Mouse (Mus musculus) layer of hippocampus, postnatal 10 days (tissue): ENCODE data around the gene Fam207a. TPM values are rescaled to one million over a fixed set of nuclear protein-coding genes. Genes with fewer than 3 reads are reported as not detected.

Experiments used
- DNase-seq, 2 experiments: peaks; one replicate each; pipeline ENCODE4 v3.0.0; 2021; ENCODE audit warnings: low spot score in 2 of 2
- total RNA-seq, 2 experiments: library from RNA; stranded (reverse); gene quantifications; 2 replicates each; pipeline ENCODE4 v1.2.3; 2021

The Fam207a gene
- total RNA-seq, 2 experiments from 2014 or later = 36.5 to 39.7 TPM

DNA sequence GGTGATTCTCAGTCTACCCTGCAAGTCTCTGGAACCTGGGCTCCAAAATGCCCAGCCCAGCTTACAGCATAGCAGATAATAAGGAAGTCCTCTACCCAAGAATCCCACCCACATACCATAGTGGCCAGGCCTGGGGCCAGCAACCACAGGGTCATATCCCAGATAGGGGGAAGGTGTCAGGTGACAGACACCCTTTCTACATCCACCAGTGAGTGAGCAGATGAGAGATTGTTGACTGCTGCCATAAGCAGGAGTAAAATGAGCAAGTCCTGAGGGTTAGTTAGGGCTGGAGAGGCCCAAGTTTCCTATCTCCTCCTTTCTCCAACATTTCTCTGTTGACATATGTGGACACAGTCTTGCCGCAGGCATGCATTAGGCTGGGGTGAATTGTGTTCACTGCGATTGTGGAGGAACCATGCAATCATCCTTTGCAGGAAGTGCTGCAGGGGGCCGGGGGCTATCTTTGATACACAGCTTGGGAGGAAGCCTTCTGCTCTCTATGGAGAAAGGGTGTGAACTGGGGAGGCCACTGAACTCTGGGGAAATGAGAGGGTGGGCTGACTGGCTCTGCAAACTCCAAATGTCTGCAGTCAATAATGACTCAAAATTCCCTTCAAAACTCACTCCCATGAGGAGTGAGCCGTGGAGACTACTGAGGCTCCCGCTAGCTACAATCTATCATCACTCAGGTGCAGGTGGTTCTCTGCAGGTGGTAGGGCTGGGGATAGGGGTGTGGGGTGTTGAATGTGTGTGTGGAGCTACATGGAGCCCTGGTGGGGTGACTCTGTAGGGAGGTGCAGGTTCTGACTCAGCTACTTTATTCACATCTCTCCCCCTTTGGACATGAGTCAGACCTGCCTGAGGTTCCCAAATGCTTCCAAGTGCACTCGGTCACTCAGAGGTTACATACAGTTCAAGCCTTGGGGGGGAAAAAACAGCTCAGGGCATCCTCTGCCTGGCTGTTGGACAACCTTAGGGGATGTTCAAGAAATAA is 15.7 kb upstream of the Fam207a start:
- no peak for DNase-seq

DNA sequence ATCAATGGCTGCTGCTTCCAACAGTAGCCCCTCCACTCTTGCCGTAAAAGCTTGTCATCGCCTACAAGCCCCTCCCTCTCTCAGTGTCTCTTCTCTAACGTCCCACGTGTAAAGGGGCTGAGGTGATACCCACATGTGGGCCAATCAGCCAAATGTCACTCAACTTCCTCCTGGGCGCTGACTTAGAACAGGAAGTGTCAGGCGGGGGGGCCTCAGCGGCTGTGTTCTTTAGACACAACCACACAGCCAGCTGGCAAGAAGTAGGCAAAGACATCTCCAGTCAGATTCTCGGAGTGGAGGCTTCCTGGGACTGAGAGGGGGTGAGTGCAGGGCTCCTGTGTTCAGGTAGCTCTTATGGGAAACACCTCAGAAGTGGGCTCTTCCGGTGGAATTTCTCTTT is 14.6 kb upstream of the Fam207a start, which contains the start of gene Itgb2:
TSS of gene Itgb2 (plus strand) at position 113 of the 400 bp plus-strand sequence.
- no peak for DNase-seq

DNA sequence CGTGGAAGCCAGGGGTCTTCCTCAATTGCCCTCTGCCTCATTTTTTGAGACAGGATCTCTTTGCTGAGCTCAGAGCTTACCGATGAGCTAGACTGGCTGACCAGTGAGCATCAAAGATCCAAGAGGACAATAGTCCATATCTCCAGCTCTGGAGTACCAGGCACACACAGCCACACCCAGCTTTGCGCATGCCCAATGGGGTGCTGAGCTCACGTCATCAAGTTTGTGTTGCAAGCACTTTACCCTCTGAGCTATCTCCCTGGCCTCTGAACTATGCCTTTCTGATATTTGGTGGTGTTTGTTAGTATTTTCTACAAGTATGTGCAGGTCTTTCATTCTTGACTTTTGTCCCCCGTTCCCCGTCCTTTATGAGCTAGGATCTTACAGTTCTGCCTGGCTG is 13.0 kb upstream of the Fam207a start:
- DNase-seq = no peak

DNA sequence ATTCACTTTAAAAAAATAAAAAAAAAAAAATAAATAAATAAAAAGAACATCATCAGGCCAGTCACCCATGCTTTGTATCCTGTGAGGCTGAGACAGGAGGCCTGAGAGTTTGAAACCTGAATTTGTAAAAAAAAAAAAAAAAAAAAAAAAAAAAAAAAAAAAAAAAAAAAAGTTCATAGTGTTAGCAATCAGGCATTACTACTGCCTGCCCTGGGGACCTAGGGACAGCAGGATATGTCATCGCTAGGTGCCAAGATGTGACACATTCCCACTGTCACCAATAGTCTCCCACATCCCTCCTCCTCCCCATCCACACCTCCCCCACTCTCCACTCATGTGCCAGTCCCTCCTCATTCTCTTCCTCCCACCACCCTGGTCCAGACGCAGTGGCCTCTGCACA is 10.9 kb upstream of the Fam207a start:
- DNase-seq = no peak

DNA sequence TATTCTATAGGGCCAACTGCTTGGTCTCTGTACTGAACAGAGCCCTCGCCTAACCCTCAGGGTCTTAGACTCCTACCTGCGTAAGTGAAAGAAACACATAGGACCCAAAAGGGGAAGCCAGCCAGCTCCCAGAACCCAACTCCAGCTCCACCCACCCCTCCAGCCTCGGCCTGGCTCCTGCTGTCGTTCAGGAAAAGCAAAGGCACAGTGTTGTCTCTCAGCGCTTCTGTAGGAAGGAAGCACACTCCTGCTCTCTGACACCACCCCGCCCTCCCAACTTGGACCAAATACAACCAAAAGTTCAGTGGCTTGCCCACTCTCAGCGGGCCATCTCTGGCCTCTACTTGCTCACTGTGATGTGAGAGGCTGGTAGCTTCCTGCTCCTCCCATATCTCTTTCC is 7.7 kb upstream of the Fam207a start:
- DNase-seq = no peak

DNA sequence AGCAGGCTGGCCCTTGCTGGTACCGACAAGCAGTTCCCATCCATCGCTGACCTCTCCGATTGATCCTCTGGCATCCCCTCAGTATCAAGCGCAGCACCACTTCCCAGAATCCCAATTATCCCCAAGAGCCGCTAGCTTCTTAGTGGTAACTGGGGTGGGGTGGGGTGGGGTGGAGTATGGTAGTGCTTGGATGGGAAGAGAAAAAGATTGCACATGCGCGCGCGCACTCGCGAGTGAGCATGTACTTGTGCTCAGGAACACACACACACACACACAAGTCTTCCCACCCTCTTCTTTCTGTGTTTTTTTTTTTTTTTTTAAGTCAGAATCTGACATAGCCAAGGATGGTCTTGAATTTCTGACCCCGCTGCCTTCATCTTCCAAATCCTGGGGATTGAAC is 7.2 kb upstream of the Fam207a start:
- no peak for DNase-seq

DNA sequence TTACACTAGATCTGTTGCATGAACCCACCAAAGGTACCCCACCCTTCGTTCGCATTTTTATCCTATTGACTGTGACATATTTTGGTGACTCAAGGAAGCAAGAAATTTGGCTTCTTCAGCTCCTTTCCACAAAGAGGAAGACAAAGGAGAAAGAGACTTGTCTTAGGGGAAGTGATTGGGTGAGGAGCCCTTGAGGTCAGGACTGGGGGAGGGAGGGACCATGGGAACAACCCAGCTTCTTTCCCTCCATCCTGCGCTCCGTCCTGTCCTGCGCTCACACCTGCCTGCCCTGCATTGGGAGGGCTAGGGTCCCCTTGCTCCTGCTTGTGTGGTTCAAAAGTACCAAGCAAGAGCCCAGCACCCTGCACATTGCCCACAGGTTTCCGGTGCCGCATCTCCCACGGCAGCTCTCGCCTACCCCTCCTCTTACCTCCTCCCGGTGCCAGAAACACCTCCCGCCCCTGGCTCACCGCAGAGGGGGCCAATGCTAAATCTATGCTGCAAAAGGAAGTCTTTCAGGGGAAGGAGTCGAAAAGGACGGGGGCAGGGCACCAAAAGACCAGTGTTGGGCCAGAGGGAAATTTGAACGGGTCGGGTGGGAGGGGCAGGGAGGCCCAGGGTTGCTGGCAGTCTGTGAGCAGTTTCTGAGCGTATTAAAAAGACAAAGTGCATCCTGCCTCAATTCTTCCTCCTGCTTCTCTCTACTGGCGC is 6.6 kb upstream of the Fam207a start:
- DNase-seq = no peak

DNA sequence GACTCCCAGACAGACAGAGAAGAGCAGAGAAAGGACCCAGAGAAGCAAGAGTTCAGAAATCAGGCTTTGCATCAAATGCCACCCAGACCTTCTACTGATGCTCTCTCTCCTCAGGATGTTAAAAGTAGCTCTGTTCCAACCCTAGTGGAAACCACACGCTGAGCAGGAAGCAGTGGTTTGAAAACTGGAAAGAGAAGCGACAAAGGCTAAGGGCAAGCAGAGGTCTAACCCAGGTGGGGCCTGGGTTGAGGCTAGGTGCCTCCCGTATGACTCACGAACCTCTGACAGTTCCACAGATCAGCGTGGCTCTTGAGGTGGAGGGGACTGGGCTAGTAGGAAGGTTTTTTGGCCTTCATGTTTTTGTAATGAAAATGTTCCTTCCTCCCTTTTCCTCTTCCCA is 4.9 kb upstream of the Fam207a start:
- DNase-seq = no peak

DNA sequence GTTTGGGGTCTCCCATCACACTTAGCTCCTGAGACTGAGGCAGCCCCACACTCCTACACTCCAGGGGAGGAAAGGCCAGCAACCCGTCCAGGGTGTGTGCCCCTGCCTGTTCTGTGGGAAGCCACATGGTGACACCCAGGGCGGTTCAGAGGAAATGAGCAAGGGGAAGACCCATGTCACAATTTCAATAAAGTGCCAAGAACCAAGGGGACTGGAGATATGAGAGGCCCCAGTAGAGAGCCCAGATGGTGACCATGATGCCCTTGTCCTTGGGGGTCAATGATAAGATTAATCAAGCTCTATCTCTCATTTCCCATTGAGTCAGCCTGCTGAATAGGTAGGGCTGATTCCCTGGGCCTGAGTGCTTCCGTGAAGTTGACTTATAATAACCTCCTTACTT is 3.6 kb upstream of the Fam207a start:
- no peak for DNase-seq

DNA sequence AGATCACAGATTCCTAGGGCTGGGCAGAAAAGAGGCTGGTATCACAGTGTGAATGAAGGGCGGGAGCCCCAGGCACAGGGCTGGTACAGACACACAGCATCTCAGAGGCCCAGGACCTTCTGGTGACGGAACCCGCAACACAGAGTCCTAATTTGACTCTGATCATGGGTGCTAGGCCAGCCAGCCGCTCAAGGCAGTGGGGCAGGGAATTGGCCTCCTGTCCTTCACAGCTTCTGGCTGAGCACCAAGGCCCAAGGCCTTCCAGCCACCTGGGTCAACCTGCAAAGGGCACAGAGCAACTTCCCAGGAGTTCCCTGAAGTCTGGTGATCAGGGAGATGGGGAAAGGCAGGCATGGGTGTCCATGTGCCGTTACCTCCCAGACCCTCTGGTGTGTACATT is 2.2 kb upstream of the Fam207a start:
- DNase-seq = no peak

DNA sequence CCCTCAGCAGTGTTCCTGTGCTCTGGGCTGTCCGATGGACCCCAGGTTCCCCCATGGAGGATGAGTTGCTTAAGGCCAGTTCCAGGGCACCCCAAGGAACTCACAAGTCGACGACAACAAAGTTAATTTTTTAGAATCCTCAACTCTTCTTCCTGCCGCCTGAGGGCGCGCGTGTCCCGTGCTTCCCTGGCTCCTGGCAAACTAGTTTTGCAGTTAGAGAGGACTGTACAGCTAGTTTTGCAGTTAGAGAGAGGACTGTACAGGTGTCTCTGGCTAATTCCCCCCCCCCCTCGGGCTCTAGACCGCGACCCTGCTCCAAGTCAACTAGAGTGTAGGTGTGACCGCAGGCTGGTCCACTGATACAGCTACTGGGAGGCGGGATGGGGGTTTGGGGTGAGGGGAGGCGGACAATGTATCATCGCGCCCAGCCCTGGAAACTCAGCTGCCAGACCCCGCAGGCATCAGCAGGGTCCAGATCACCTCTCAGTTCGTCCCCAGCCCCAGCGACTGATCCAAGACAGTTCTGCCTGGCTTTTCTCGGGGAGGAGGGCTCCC is 1.6 kb upstream of the Fam207a start:
- peak; percentile 71 to 83 for DNase-seq

DNA sequence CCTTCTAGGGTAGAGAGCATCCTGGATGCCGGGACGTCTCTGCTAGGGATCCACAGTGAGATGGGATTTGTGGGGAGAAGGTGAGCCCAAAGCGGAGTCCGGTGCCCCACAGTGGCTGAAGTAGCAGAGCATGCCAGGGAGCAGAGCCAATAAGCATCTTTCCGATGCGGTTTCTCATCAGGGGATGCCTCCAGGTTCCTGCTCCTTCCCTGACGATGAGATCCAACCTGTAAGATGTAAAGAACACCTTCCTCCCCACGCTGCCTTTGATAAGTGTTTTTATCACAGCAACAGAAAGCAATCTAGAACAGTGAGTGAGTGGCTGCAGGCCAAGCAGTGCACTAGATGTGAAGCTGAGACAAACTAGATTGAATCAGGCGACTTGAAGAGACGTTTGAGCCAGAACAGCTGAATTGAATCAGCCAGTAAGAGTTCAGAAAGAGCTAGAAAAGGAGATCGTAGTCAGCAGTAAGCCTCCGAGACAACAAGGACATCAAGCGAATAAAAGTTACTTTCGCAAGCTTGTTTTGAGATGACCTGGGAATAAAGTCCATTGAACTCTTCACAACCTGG is 880 bp upstream of the Fam207a start:
- no peak for DNase-seq

DNA sequence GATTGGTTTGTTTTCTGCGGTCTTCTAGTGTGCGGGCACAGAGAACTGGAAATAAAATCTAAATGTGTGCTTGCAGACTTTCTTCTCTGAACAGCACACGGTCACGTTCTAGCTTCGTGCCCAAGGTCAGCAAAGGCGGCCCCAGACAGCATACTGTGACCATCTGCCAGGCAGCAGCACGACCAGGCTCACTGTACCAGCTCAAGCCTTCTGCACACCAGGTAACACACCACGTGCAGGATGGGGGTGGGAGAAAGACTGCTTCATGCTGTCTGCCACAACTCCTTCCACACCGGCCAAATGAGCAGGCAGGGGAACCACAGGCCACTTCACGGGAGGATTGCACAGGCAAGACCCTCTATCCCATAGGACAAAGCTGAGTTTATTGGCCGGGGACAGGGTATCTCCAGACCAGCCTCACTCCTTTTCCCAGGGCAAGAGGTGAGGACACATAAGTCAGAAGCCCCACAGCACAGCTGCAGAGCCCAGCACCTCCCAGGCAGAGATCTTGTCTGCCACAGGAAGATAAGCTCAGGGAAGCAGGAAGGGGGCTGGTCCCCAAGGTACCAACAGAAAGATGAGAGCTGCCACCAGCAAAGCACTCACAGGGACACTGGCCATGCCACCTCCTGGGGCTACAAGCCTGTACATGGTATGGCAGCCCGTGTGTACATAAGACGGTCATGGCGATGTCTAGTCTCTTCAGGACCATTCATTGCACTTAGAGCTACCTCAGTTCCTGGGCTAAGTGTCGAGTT is 5.2 kb downstream of the Fam207a start:
- no peak for DNase-seq

DNA sequence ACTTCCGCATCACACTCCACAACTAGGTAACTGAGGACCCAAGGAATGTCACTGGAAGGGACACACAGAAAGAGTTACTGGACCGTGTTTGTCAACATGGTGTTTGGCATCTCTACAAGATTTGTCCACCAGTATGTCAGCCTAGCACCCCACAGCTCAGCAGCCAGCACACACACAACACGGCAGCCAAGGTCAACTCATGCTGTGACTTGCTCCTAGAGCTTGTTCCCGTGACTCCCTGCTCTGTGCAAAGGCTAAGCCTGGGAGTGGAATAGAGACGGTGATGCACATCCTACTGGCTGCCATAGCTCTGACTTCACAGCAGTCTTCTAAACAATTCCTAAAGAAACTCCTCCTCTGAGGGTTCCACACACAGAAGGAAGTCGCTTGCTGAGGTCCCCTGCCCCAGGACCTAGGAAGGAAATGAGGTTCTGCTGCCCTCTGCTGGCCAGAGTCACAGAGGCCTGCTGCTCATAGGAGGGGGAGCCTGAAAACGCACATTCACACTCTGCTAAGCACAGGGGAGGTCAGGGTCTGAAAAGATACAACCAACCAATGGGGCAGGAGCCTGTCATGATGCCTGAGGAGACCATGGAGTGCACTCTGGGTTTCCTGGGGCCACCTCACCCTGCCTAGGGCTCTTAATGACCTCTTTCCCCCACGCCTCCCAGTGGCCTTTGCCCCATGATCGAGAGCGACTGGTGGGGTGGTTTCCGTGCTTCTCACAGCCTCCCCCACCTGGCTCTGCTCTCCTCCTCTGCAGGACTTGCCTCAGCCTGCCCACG is 6.0 kb downstream of the Fam207a start:
- DNase-seq = peak; percentile 92 to 93

DNA sequence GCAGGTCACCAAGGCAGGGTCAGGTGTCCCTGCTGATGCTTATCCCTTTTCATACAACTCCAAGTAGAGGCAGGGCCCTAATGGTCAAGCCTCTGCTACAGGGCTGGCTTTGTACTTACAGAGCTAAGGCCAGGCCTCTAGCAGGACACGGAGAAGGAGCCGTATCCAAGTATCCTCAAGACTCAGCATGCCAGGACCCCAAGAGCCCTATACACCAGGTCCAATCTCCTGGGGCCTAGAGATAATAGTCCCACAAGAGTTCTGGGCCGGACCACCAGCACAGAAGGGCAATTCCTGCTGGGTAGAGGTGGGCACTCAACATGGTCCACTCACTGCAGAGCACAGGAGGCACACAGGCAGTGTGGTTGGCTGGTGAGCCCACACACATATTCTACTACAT is 6.8 kb downstream of the Fam207a start:
- DNase-seq = no peak

DNA sequence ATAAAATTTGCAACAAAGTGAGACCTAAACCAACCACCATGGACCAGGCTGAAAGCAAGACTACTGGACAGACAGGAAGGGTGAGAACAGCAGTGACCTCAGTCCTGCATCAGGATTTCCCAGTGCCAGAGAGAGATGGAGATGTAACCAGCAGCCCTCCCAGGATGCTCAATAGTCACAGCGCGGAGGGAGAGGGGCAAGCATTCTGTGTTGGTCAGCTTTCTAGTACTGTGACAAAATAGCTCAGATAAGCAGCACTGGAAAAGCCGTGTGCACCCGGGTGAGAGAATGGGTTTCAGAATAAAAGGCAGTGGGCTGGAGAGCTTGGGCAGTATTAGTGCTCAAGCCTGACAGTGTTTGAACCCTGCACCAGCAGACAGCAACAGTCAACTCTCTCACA is 7.8 kb downstream of the Fam207a start:
- DNase-seq = no peak

DNA sequence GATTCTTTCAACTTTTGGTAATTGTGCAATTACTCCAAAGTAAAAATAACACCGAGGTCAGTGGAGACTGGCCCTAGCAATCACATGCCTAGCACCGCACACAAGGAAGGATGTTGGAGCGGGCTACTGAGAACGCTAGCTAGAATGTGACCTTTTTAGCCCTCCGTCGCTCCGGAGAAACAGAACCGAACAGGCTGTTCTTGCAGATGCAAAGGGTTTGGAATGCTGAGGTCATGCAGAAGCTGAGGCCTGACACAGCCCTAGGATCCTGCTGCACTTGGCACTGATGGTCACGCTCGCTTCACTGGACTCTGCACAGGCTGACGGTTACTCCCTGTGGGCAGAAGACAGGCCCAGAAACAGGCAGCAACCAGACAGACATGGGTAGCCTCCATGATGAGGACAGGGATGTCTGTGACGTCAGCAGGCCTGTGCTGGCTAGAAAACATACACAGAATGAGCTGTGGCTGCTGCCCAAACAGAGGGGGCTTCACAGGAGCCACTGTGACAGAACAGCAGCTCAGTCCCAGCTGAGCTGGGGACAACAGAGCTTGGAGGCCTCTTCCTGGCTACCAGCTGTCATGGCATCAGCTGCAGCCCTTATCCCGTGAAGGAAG is 8.5 kb downstream of the Fam207a start:
- DNase-seq = no peak

DNA sequence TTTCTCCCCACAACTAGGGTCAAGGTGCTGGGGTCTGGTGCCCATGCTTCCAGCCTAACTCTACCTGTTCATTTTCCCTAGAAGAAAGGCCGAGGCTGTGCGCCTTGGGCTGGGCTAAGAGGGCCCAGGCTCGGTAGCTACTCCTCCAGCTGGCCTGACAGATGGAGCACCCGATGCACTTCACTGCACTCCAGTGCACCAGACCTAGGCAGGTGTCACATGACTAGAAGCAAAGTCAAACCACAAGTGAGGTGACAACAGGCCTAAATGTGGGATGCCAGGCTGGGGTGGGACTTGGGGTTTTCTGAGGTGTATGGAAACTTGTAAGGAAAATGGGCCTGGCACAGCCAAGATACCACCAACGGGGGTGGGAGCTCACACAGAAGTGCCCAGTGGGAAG is 9.1 kb downstream of the Fam207a start:
- no peak for DNase-seq

DNA sequence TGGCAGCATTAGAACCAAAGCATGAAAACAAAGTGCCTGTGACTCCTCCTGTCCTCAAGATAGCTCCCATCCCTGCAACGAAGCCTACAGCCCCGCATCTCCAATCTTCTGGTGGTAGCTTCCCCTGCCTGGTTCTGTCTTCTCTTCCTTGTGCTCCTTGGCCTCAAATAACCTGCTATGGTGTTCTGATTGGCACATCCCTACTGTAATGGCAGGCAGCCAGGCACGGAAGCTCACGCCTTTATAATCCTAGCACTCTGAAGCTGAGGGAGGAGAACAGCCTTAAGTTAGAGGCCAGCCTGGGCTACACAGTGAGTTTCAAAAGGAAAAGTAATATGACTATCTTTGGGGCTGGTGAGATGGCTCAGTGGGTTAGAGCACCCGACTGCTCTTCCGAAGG is 11.4 kb downstream of the Fam207a start:
- no peak for DNase-seq
